Comparison of ENCODE assay signal across 8 mouse cellular contexts in genomic region chr6:142571055-142571618, GRCm38 (mm10). TPM values are rescaled to one million over a fixed set of nuclear protein-coding genes. Genes with fewer than 3 reads are reported as not detected.
DNase-seq lines count a peak whose midpoint lies in the region; ATAC-seq and TF ChIP-seq lines count a peak whose summit lies in the region.

TSS of gene Kcnj8 (minus strand) at chr6:142571614.

- peak; percentile 40 for DNase-seq in forebrain, postnatal 0 days
- peak; percentile 16 to 22 for DNase-seq in left cerebral cortex, adult 2 months (ENCODE audit: extremely low spot score in 1 of 2, low spot score in 2 of 2)
- DNase-seq in right cerebral cortex, adult 2 months (ENCODE audit: low spot score in 2 of 2): peak; percentile 11 to 22
- DNase-seq in urinary bladder, postnatal 36 days (ENCODE audit: low spot score in 2 of 2): peak; percentile 29 to 75

- peak within 1 kb of the TSS; percentile 95 for H3K4me2 ChIP-seq in forebrain, postnatal 0 days (ENCODE audit: low read depth)

- H3K9me3 ChIP-seq in ES-Bruce4 (replicated peaks; ENCODE audit: control insufficient read depth, insufficient read depth, low read length, poor library complexity, severe bottlenecking): no peaks in the 10 kb centered on the region
- no peaks in the 10 kb centered on the region for H3K9me3 ChIP-seq in forebrain, postnatal 0 days (ENCODE audit: low read length)
- peaks cover 6% of the 10 kb centered on the region for H3K9me3 ChIP-seq in megakaryocyte, embryonic 14.5 days

- no peak for TF ChIP-seq POLR2A in ES-Bruce4 (IDR thresholded peaks at IDR 0.05; ENCODE audit: insufficient read depth, low read length)

- H3K27me3 ChIP-seq in ES-Bruce4 (ENCODE audit: control insufficient read depth, insufficient read depth, low read length, poor library complexity, severe bottlenecking): no peaks in the 10 kb centered on the region
- peaks cover 41% of the 10 kb centered on the region for H3K27me3 ChIP-seq in forebrain, postnatal 0 days (ENCODE audit: insufficient read depth, low read length)
- peaks cover 53% of the 10 kb centered on the region for H3K27me3 ChIP-seq in megakaryocyte, embryonic 14.5 days (replicated peaks)

- peak within 1 kb of the TSS; percentile 42 for H3K9ac ChIP-seq in ES-Bruce4 (ENCODE audit: low read depth, poor library complexity, severe bottlenecking)
- 0 out of 2 replicates have a peak within 1 kb of the TSS, but pooled peaks have one; percentile 39 for H3K9ac ChIP-seq in forebrain, postnatal 0 days

- intact Hi-C loops in left cerebral cortex, adult 2 months (cut with DNase I): no loop called here

- TF ChIP-seq EP300 in ES-Bruce4 (IDR thresholded peaks at IDR 0.05; ENCODE audit: insufficient read depth, low read depth, low read length): no peak

- 2% methylated on average over 34 of the region's 34 CpGs for WGBS in forebrain, postnatal 0 days

- H3K36me3 ChIP-seq in ES-Bruce4 (ENCODE audit: control insufficient read depth, insufficient read depth, low read length, poor library complexity, severe bottlenecking): no peaks in the 10 kb centered on the region
- no peaks in the 10 kb centered on the region for H3K36me3 ChIP-seq in forebrain, postnatal 0 days (ENCODE audit: insufficient read depth)
- no peaks in the 10 kb centered on the region for H3K36me3 ChIP-seq in megakaryocyte, embryonic 14.5 days (replicated peaks; ENCODE audit: low read length)

- no peaks in the 10 kb centered on the region for H3K4me1 ChIP-seq in ES-Bruce4 (ENCODE audit: control insufficient read depth, insufficient read depth, low read length)
- H3K4me1 ChIP-seq in brown adipose tissue, adult 24 weeks (ENCODE audit: control insufficient read depth, insufficient read depth, insufficient read length, low read length): no peaks in the 10 kb centered on the region
- peaks cover 5% of the 10 kb centered on the region; the same call in 1 of the 2 replicates for H3K4me1 ChIP-seq in forebrain, postnatal 0 days (ENCODE audit: insufficient read depth)
- H3K4me1 ChIP-seq in megakaryocyte, embryonic 14.5 days: peaks cover 12% of the 10 kb centered on the region

- peak within 1 kb of the TSS; percentile 64 for H3K4me3 ChIP-seq in ES-Bruce4 (ENCODE audit: low read depth, low read length)
- H3K4me3 ChIP-seq in brown adipose tissue, adult 24 weeks (ENCODE audit: insufficient read depth, low read depth, low read length): peak within 1 kb of the TSS; percentile 61
- H3K4me3 ChIP-seq in forebrain, postnatal 0 days (ENCODE audit: low read depth, low read length): peak within 1 kb of the TSS; percentile 44
- H3K4me3 ChIP-seq in left cerebral cortex, adult 2 months: peak within 1 kb of the TSS; percentile 51
- peak within 1 kb of the TSS; percentile 87 for H3K4me3 ChIP-seq in megakaryocyte, embryonic 14.5 days (replicated peaks)

- peak; percentile 79 for ATAC-seq in forebrain, postnatal 0 days
- peak; percentile 66 to 70 for ATAC-seq in hematopoietic stem cell, adult 5-6 weeks (replicated peaks in 1 of 2; ENCODE audit: insufficient read depth in 1 of 2, low FRiP score in 2 of 2, low TSS enrichment in 1 of 2, low read depth in 1 of 2, poor library complexity in 2 of 2, severe bottlenecking in 2 of 2)

- no peak within 1 kb of the TSS for H3K27ac ChIP-seq in ES-Bruce4 (ENCODE audit: insufficient read depth, low read length)
- H3K27ac ChIP-seq in brown adipose tissue, adult 24 weeks (replicated peaks; ENCODE audit: low read depth, low read length): peak within 1 kb of the TSS; percentile 71
- no peak within 1 kb of the TSS for H3K27ac ChIP-seq in forebrain, postnatal 0 days (ENCODE audit: low read depth, low read length)
- H3K27ac ChIP-seq in left cerebral cortex, adult 2 months: no peak within 1 kb of the TSS

- TF ChIP-seq CTCF in ES-Bruce4 (IDR thresholded peaks at IDR 0.05; ENCODE audit: low read depth, low read length): no peak
- no peak for TF ChIP-seq CTCF in forebrain, postnatal 0 days (IDR thresholded peaks at IDR 0.05; ENCODE audit: low read depth)
- no peak for TF ChIP-seq CTCF in left cerebral cortex, adult 2 months (IDR thresholded peaks at IDR 0.05)

RNA-seq across cellular contexts. Expression of gene Kcnj8, which starts in this region (rescaled TPM):
- polyA plus RNA-seq in ES-Bruce4 (2011; ENCODE audit: insufficient read depth, insufficient read length, low read depth, missing spikeins): not detected in 2 replicates
- 11.2 and 17.3 TPM in 2 replicates for polyA plus RNA-seq in brown adipose tissue, adult 24 weeks (2012; ENCODE audit: insufficient read depth, insufficient read length, missing spikeins)
- 8.8 and 10.0 TPM in 2 replicates for total RNA-seq in forebrain, postnatal 0 days (2014; rRNA removed)
- polyA plus RNA-seq in forebrain, postnatal 0 days (2015; fragmentation: Nextera tagmentation; extraction: Ambion mirVana): 8.2 and 8.9 TPM in 2 replicates
- 0.65 TPM in 1 of 2 replicates, not detected in the other for total RNA-seq in hematopoietic stem cell, adult 5-6 weeks (2017)
- total RNA-seq in left cerebral cortex, adult 2 months (2021): 1 to 10 TPM; 1.9 to 2.4 TPM
- polyA plus RNA-seq in megakaryocyte, embryonic 14.5 days (2012; ENCODE audit: insufficient read depth, low replicate concordance): not detected in 2 replicates

Comparison
In these comparisons a context has a peak if more than half of its experiments do, and no peak if none do; other contexts are left out.
1. Peak in ATAC-seq in hematopoietic stem cell, adult 5-6 weeks; RNA of the gene not detected or under 1 TPM.